Mouse (Mus musculus) neural tube, embryonic 13.5 days (tissue): ENCODE measurements around the gene Gab2. TPM values are rescaled to one million over a fixed set of nuclear protein-coding genes. Genes with fewer than 3 reads are reported as not detected.

Experiments
- ATAC-seq: fragments of 200-750 bp; cut with Nextera tagmentation; 2 replicates; pipeline ENCODE4 v1.8.0; 2017; ENCODE audit warnings: low read depth, mild to moderate bottlenecking, moderate TSS enrichment, moderate library complexity
- H3K27ac ChIP-seq: fragments of 300-500 bp; sonication (generic); replicated peaks from 2 replicates; pipeline ENCODE4 v1.5.1; 2015; ENCODE audit warnings: moderate library complexity, mild to moderate bottlenecking, inconsistent platforms
- H3K27me3 ChIP-seq: fragments of 300-500 bp; sonication (generic); 2 replicates; pipeline ENCODE4 v1.6.1; 2015; ENCODE audit warnings: mild to moderate bottlenecking, inconsistent platforms
- H3K36me3 ChIP-seq: fragments of 300-500 bp; sonication (generic); 2 replicates; pipeline ENCODE4 v1.6.1; 2015; ENCODE audit warnings: mild to moderate bottlenecking, inconsistent platforms
- H3K4me1 ChIP-seq: fragments of 300-500 bp; sonication (generic); replicated peaks from 2 replicates; pipeline ENCODE4 v1.6.1; 2015; ENCODE audit warnings: inconsistent platforms
- H3K4me2 ChIP-seq: fragments of 300-500 bp; sonication (generic); 2 replicates; pipeline ENCODE4 v1.6.1; 2015; ENCODE audit warnings: inconsistent platforms, mild to moderate bottlenecking, moderate library complexity
- H3K4me3 ChIP-seq: fragments of 300-500 bp; sonication (generic); 2 replicates; pipeline ENCODE4 v1.5.1; 2015; ENCODE audit warnings: mild to moderate bottlenecking, inconsistent platforms
- H3K9ac ChIP-seq: fragments of 300-500 bp; sonication (generic); 2 replicates; pipeline ENCODE4 v1.6.1; 2015; ENCODE audit warnings: moderate library complexity, mild to moderate bottlenecking, inconsistent platforms
- H3K9me3 ChIP-seq: fragments of 300-500 bp; sonication (generic); 2 replicates; pipeline ENCODE4 v1.6.1; 2016; ENCODE audit warnings: inconsistent platforms
- WGBS: fragments of 180-500 bp; shearing (Covaris S2); methylation state at CpG from one replicate; pipeline ENCODE4 v1.1.7; 2015; 5-methylcytosine and 5-hydroxymethylcytosine counted together
- polyA plus RNA-seq: library from polyadenylated mRNA; unstranded; fragments of >200 nt; fragmentation: Nextera tagmentation; extraction: Ambion mirVana; gene quantifications from 2 replicates; pipeline ENCODE4 v1.2.1, GENCODE M21; 2015

The Gab2 gene
- polyA plus RNA-seq, 1 experiment from 2014 or later, result 15.0 TPM

DNA sequence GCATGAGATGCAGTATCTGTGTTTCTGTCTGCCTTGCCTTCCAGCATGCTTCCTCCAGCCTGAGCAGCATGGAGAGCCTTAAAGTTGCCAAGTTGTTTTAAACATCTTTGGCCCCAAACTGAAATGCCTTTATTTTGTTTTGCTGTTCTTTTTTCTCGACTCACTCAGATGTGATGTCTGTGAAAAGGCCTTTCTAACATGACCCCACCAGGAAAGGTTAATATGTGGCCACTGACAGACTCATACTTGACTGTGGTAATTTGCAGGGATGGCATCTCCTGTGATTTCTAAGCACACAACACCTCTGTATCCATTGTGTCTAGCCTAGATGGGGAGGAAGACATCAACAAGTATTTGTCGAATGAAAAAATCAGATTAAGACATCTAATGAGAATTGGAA, 215.6 kb downstream of the Gab2 start:
- Histone ChIP-seq H3K9me3 (no peaks in the 10 kb centered on the region), H3K4me1 (no peaks in the 10 kb centered on the region), H3K36me3 (peaks cover 16% of the 10 kb centered on the region), H3K27me3 (no peaks in the 10 kb centered on the region), H3K4me2 (no peak overlapping the region), H3K4me3 (no peak overlapping the region), H3K27ac (no peak overlapping the region), H3K9ac (no peak overlapping the region)
- 57% methylated on average over 2 of the region's 2 CpGs for WGBS
- ATAC-seq, result no peak

DNA sequence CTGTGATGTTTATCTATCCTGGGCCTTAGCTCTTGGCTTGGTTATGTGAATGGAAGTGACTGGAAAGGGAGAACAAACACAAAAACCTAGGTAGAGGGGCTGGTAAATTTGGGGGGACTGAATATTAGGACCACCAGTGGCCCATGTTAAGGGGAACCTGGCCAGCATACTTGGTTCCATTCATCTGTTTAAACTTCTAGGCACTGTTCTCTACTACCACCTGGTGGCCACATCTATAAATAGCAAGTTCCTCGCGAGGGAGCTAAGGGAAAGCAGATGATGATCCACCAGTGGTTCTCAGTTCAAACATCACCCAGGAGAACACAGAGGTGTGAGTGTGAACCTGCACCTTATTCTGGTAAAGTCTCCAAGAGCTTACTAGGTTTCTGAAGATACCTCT, 216.1 kb downstream of the Gab2 start:
- H3K4me2 ChIP-seq, result no peak overlapping the region
- 0% methylated on average over 2 of the region's 2 CpGs for WGBS
- H3K36me3 ChIP-seq, result peaks cover 21% of the 10 kb centered on the region
- no peak overlapping the region for H3K9ac ChIP-seq
- no peak for ATAC-seq
- no peaks in the 10 kb centered on the region for H3K27me3 ChIP-seq
- no peak overlapping the region for H3K27ac ChIP-seq
- H3K4me1 ChIP-seq, result no peaks in the 10 kb centered on the region
- no peak overlapping the region for H3K4me3 ChIP-seq
- no peaks in the 10 kb centered on the region for H3K9me3 ChIP-seq

DNA sequence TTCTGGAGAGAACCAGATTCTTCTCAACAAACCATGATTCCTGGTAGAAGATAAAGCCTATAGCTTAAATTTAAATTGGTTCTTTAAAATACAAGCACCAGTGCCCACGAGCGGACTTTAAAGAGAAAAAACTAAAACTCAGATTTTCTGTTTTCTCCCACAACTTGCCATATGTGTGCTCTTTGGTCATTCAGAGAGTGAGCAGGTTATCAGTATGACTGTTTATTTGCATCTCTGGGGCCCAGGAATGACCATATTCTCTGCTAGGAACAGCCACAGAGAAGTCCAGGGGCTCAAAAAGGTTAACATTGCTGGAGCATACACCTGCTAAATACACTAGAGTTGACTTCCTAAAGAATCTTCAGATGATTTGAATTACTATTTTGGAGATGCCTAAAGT, 216.9 kb downstream of the Gab2 start:
- peaks cover 28% of the 10 kb centered on the region for H3K36me3 ChIP-seq
- WGBS, result 95% methylated on average over 2 of the region's 2 CpGs

DNA sequence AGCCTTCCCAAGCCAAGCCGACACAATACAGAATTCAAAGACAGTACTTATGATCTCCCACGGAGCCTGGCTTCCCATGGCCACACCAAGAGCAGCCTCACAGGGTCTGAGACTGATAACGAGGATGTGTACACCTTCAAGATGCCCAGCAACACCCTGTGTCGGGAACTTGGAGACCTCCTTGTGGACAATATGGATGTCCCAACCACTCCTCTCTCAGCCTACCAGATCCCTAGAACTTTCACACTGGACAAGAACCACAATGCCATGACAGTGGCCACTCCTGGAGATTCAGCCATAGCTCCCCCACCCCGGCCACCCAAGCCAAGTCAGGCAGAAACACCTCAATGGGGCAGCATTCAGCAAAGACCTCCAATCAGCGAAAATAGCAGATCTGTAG, 217.6 kb downstream of the Gab2 start:
- no peaks in the 10 kb centered on the region for H3K27me3 ChIP-seq
- no peak overlapping the region for H3K9ac ChIP-seq
- no peak for ATAC-seq
- no peaks in the 10 kb centered on the region for H3K9me3 ChIP-seq
- no peak overlapping the region for H3K27ac ChIP-seq
- WGBS, result 83% methylated on average over 6 of the region's 6 CpGs
- no peak overlapping the region for H3K4me2 ChIP-seq
- H3K4me3 ChIP-seq, result no peak overlapping the region
- H3K4me1 ChIP-seq, result no peaks in the 10 kb centered on the region
- H3K36me3 ChIP-seq, result peaks cover 34% of the 10 kb centered on the region

More for the DNA sequence above, 216.9 kb downstream of the Gab2 start:
- ATAC-seq, result no peak
- H3K4me1 ChIP-seq, result no peaks in the 10 kb centered on the region
- H3K4me2 ChIP-seq, result no peak overlapping the region
- no peaks in the 10 kb centered on the region for H3K27me3 ChIP-seq
- no peak overlapping the region for H3K9ac ChIP-seq
- H3K27ac ChIP-seq, result no peak overlapping the region
- H3K4me3 ChIP-seq, result no peak overlapping the region
- no peaks in the 10 kb centered on the region for H3K9me3 ChIP-seq

DNA sequence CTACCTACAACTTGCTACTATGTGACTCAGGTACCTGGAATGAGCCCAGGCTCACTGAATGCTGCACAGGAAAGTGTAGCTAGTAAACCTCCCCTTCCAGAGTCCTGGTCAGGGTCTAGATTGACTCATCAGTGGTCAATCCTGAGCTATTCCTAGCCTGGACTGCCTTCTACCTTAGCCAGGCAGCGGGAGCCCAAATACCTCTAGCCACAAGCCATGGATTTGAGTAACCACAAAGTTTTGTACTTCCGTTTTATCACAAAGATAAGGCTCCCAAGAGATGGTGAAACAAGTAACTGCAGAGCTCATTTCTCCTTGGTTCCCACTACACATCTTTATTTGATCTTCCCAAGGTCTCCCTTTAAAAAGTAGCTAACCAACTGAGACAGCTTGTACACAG, 219.5 kb downstream of the Gab2 start:
- Histone ChIP-seq H3K27ac (no peak overlapping the region), H3K9ac (no peak overlapping the region), H3K4me3 (no peak overlapping the region), H3K4me1 (no peaks in the 10 kb centered on the region), H3K27me3 (no peaks in the 10 kb centered on the region), H3K4me2 (no peak overlapping the region), H3K36me3 (peaks cover 54% of the 10 kb centered on the region), H3K9me3 (no peaks in the 10 kb centered on the region)
- 92% methylated on average over 2 of the region's 2 CpGs for WGBS
- no peak for ATAC-seq

DNA sequence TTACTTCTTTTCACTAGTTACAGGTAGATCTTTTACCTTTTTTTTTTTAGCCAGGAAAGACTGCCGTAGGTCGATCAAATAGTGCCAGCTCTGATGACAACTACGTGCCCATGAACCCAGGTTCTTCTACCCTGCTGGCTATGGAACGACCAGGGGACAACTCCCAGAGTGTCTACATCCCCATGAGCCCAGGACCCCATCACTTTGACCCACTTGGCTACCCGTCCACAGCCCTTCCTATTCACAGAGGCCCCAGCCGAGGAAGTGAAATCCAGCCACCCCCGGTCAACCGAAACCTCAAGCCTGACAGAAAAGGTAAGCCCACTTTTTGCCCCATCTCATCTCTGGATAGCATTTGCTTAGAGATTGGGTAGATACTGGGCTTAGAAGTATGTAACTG, 219.9 kb downstream of the Gab2 start:
- whole genome bisulfite sequencing, result 88% methylated on average over 8 of the region's 8 CpGs
- H3K36me3 ChIP-seq, result peaks cover 58% of the 10 kb centered on the region
- no peak for ATAC-seq

DNA sequence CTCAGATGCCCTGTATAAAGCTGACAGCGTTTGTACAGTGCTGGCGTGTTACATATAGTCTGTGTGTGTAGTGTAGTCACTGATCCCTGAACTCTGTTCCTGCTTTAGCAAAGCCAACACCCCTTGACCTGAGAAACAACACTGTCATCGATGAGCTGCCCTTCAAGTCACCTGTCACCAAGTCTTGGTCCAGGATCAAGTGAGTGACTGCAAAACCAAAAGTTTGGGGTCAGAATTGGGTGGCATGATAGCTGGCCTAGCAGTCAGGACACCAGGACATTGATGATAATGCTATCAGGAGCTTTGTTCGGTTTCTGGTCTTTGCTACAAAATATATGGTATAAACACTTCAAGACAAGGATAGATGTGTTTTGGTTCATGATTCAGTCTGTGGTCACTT, 220.9 kb downstream of the Gab2 start:
- no peak for ATAC-seq
- Histone ChIP-seq H3K9ac (no peak overlapping the region), H3K4me3 (no peak overlapping the region), H3K36me3 (peaks cover 67% of the 10 kb centered on the region), H3K27ac (no peak overlapping the region), H3K4me2 (no peak overlapping the region), H3K4me1 (no peaks in the 10 kb centered on the region), H3K27me3 (no peaks in the 10 kb centered on the region), H3K9me3 (no peaks in the 10 kb centered on the region)
- 93% methylated on average over 4 of the region's 4 CpGs for WGBS

More for the DNA sequence above, 219.9 kb downstream of the Gab2 start:
- H3K27ac ChIP-seq, result no peak overlapping the region
- no peak overlapping the region for H3K9ac ChIP-seq
- H3K4me2 ChIP-seq, result no peak overlapping the region
- H3K27me3 ChIP-seq, result no peaks in the 10 kb centered on the region
- no peak overlapping the region for H3K4me3 ChIP-seq
- H3K4me1 ChIP-seq, result no peaks in the 10 kb centered on the region
- no peaks in the 10 kb centered on the region for H3K9me3 ChIP-seq

DNA sequence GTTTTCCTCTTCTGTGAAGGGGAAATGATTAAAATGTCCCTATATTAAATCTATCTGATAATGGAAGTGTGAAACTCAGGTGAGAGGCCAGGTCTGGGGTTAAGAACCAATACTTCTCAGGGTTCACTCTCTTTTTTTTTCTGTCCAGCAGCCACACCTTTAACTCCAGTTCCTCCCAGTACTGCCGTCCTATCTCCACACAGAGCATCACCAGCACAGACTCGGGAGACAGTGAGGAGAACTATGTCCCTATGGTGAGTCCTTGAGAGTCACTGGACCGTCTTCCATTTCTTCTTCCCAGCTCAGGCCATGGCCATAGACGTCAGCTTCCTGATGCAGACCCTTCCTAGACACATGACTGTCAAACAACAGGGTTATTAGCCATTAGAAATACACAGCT, 221.5 kb downstream of the Gab2 start:
- peaks cover 71% of the 10 kb centered on the region for H3K36me3 ChIP-seq
- no peak overlapping the region for H3K4me2 ChIP-seq
- no peak overlapping the region for H3K4me3 ChIP-seq
- no peak for ATAC-seq
- WGBS, result 73% methylated on average over 4 of the region's 4 CpGs
- H3K9ac ChIP-seq, result no peak overlapping the region
- H3K27me3 ChIP-seq, result no peaks in the 10 kb centered on the region
- no peaks in the 10 kb centered on the region for H3K9me3 ChIP-seq
- H3K4me1 ChIP-seq, result no peaks in the 10 kb centered on the region
- H3K27ac ChIP-seq, result no peak overlapping the region

DNA sequence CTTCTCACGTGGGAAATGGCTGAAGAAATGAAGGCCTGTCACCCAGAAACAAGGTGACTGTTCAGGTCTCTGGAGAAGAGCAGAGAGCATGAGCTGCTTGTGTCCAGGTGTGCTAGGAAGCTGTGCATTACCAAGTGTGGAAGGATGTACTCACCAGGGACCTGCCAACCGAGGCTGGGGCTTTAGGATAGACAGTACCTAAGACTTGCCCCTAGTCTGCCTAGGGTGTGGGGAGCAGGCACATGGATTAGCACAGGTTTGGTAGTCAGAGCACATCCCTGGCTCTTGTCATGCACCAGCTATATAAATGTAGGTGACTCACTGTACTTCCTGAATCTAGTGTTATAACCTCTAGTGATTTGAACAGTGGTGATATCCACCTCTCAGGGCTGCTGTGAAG, 222.2 kb downstream of the Gab2 start:
- WGBS, result 76% methylated on average over 2 of the region's 2 CpGs
- no peaks in the 10 kb centered on the region for H3K9me3 ChIP-seq
- no peaks in the 10 kb centered on the region for H3K4me1 ChIP-seq
- no peak for ATAC-seq
- H3K36me3 ChIP-seq, result peaks cover 79% of the 10 kb centered on the region
- H3K9ac ChIP-seq, result no peak overlapping the region
- H3K4me2 ChIP-seq, result no peak overlapping the region
- H3K4me3 ChIP-seq, result no peak overlapping the region
- no peaks in the 10 kb centered on the region for H3K27me3 ChIP-seq
- no peak overlapping the region for H3K27ac ChIP-seq

DNA sequence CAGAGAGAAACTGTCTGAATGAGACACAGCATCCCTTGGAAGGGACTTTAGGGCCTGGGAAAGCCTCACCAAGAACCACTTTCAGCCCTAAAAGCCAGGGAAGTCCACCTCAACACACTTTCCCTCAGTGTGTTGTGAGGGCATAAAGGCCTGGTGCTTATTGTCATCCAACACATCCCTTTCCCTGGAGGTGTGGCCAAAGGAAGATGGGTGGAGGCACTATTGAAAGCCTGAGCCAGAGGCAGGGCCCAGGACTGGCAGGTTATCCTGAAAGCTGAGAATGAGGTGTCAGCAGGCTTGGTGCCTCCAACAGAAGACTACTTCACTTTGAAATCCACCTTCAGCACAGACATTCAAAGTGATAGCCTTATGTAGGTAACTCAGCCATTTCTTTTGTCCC, 223.1 kb downstream of the Gab2 start:
- H3K4me3 ChIP-seq, result no peak overlapping the region
- ATAC-seq, result no peak
- no peak overlapping the region for H3K9ac ChIP-seq
- no peaks in the 10 kb centered on the region for H3K4me1 ChIP-seq
- H3K27ac ChIP-seq, result no peak overlapping the region
- H3K9me3 ChIP-seq, result no peaks in the 10 kb centered on the region
- H3K36me3 ChIP-seq, result peaks cover 87% of the 10 kb centered on the region
- no peaks in the 10 kb centered on the region for H3K27me3 ChIP-seq
- no peak overlapping the region for H3K4me2 ChIP-seq

DNA sequence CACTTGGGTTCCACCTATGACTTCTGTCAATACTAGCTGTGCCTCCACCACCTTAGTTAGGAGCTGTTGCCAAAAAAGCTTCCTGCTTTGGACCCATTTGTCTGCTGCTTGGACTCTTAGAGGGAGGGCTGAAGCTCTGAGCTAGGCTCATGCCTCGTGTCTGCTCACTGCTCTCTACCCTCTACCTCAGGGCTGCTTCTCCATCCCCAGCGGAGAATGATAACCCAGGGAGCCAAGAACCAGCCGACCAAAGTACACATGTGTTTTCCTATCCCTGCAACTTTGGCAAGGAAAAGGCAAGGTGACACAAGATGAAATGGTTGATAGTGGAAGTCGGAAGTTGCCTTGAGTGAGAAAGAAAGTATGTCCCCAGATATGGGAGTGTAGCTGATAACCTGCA, 223.8 kb downstream of the Gab2 start:
- Histone ChIP-seq H3K36me3 (peaks cover 93% of the 10 kb centered on the region), H3K4me3 (no peak overlapping the region), H3K27ac (no peak overlapping the region), H3K4me1 (no peaks in the 10 kb centered on the region), H3K27me3 (no peaks in the 10 kb centered on the region), H3K9me3 (no peaks in the 10 kb centered on the region), H3K9ac (no peak overlapping the region), H3K4me2 (no peak overlapping the region)
- 92% methylated on average over 4 of the region's 4 CpGs for WGBS
- ATAC-seq, result no peak

DNA sequence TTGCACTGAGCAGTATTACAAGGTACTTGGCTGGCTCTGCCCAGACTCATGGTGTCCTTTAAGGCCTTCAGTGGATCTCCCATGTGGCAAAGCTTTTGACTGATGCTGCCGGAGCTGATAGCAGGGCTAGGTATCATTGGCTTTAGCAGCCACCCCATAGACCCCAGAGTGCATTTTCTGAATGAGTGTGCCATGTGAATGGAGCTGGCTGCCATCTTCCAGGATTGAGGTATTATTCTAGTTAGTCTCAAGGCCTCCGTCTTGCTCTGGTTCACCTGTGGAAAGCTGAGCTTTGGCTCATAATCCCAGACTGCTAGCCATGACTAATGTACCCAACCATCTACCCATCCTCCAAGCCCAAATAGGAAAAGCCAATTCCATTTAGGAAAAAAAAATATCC, 225.4 kb downstream of the Gab2 start:
- no peak overlapping the region for H3K27ac ChIP-seq
- no peak for ATAC-seq
- no peaks in the 10 kb centered on the region for H3K4me1 ChIP-seq
- 90% methylated on average over 2 of the region's 2 CpGs for WGBS
- H3K36me3 ChIP-seq, result peaks cover 96% of the 10 kb centered on the region
- H3K9me3 ChIP-seq, result no peaks in the 10 kb centered on the region
- no peak overlapping the region for H3K4me3 ChIP-seq
- H3K4me2 ChIP-seq, result no peak overlapping the region
- H3K27me3 ChIP-seq, result no peaks in the 10 kb centered on the region
- H3K9ac ChIP-seq, result no peak overlapping the region

DNA sequence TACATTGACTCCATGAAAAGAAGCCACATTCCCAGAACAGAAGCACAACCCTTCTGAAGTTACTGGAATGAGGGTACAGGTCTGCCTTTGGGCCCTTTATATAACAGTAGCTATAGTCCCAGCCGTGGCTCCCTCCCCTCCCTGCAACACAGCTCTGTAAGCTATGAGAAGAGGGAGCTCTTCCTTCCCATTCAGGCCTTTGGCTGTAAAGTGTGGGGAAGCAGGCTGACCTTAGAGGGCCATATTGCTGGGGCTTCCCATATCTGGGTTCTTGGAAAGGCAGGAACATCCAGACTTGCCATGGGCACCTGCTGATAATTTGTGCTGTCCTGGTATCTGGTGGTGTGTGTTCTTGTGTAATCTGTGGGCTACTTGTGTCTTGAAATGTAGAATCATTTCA, 226.2 kb downstream of the Gab2 start:
- 79% methylated on average over 1 of the region's 1 CpGs for WGBS
- Histone ChIP-seq H3K4me1 (no peaks in the 10 kb centered on the region), H3K27ac (no peak overlapping the region), H3K36me3 (peaks cover 96% of the 10 kb centered on the region), H3K4me3 (no peak overlapping the region), H3K4me2 (no peak overlapping the region), H3K9ac (no peak overlapping the region), H3K27me3 (no peaks in the 10 kb centered on the region), H3K9me3 (no peaks in the 10 kb centered on the region)
- no peak for ATAC-seq
